Mouse (Mus musculus) v-Abl transformed pro-B cells (cell line): ENCODE data around the gene Zfp978.
"Not testable (repeated sequence)": the region's sequence is repeated elsewhere in the genome, so short reads cannot be mapped to it uniquely, and the experiment has no call there.

Source experiments
- in situ Hi-C, 2 experiments: fragments of 400-800 bp; cut with MboI; formaldehyde crosslinking; loops; one replicate each; pipeline ENCODE4 v1.15.1; 2025; ENCODE audit not compliant: unreplicated experiment in 2 of 2

The Zfp978 gene

DNA sequence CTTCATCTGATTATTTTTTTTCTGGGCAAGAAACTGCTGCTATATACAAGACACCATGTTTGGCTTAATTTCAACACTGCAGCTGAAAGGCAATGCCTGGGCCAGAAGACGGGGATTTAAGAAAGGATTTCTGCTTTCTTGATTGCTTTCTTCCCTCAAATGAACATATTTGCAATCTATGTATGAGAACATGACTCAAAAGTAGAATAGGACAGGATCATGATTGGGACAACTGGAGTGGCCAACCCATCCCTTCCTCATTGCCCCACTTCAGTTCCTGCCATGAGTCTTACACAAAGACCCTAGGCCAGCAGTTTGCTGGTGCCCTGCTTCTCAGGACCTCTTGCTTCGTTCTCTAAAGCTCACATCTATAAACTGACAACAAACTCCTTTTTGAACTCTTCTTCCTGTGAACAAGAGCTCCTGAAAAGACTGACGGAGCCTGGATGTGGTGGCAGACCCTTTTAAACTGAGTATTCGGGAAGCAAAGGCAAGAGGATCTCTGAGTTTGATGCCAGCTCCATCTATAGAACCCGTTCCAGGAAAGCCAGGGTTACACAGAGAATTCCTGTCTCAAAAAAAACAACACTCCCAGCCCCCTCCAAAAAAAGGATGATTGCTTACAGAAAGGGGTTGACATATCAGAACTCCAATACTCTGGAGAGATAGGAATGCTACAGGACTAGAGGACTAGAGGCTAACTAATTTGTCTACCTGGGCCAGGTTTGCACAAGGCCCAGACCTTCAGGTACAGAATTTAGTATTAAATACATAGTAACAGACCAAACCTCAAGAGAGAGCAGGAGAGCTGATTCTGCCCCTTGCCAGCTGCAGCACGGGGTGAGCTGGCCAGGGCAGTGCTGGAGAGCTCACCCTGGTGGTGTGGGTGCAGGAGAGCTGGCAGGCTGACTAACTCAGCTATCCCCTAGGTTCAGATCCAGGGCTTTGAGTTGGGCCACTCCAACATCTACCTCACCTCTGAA, 43.1 kb downstream of the Zfp978 start:
- in situ Hi-C loops, result not testable (repeated sequence)

DNA sequence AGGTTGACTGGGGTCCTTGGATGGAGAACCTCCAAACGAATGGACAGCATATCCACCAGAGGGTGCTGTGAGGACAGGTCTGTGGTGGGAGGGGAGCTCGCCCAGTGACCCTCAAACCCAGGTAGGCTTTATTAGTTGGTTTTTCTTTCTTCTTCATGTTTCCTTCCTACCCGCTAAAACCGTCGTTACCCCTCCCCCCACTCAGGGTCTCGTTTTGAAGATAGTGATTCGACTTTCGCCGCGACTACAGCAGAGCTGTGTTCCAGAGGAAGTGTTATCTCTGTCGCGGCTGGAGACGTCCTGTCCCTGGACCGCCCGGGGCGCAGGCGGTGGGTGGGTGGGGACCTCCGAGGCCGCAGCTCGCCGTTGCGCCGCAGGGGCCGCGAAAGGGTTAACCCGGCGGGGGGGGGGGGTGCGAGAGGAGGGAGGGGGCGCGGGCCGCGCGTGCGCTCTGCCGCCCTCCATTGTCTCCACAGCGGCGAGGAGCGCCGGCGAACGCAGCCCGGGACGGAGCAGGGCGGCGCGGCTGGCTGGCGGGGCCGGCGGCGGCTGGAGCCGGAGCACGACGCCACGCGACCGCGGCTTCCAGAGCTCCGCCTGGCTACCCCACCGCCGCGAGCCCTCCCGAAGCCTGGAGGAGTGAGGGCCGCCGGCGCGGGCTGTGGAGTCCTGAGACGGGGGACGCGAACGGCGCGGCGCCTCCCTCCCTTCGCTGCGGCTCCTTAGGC, 45.8 kb downstream of the Zfp978 start:
- in situ Hi-C loops, result no loop called here

DNA sequence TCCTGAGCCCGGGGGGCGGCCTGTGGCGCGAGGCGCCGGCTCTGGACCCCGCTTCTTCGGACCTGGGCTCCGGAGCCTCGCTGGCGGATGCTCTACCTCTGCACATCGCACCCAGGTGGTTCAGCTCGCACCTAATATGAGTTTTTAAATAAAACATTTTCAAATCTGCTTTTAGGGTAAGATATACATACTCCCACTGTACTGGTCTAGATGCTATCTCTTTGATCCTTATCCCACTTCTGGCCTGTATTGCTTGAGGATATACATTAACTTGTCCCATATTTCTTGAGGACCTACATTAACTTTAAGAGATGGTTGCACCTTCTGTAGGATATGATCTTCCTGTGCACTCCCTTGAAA, 46.3 kb downstream of the Zfp978 start:
- in situ Hi-C loops, result no loop called here

DNA sequence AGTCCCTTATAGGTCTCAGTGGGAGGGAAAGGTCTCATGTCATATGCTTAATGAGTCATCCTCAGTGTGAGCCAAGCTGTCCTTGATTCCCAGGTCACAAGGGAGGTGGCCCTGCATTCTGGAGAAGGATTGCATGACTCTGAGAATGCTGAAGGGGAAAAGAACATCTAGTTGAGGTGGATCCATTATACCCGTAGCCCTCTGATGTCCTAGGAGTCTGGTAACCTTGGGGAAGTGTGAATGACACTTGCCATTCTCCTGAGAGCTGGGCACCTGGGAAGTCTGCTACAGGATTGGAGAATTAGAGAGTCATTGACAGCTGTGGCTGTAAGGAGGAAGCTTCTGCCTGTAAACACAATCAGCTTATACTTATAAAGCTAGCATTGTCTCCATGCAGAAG, 55.3 kb downstream of the Zfp978 start:
- in situ Hi-C loops, result not testable (repeated sequence)

DNA sequence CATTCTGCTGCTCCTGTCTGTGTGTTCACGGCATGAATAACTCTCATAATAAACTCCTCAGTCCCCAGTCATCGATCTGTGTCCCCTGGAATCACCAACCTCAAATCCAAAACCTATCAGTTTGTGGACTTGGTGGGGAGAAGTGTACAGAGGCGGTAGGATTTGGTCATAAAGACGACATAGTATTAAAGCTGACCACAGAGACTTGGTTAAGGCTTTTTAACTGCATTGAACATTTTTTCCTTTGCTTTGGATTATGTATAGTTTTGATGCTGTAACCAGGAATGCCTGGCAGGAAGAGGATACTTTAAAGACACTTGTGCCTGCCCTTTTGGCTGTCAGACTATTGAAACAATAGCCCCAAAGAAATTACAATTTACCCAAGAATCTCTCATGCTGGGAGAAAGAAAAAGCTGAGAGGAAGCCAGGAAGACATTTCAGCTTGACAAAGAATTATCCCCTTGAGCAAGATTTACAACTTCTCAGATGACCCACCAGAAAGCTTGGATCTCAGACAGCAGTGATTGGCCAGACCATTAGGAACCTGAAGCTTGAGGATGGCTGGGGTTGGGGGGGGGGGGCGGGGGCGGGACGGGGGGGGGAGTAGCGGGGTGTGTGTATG, 56.2 kb downstream of the Zfp978 start:
- in situ Hi-C loops, result no loop called here

DNA sequence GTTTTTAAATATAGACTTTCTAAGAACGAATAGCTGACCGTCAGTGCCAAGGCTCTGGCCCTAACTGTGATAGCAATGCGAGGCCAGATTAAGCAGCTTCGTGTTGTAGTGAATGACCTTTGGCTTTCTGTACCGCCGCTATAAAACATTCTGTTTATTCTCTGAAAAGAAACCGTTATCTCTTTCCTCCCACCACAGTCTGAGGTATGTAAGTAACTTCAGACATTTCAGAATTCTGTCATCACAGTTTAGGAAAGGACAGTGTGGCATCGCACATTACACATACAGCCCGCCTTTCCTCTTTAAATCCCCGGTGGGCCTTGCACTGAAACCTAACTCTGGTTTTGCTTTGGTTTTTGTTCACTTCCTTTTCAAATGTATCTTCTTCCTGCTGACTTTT, 56.8 kb downstream of the Zfp978 start:
- in situ Hi-C loops, result no loop called here

DNA sequence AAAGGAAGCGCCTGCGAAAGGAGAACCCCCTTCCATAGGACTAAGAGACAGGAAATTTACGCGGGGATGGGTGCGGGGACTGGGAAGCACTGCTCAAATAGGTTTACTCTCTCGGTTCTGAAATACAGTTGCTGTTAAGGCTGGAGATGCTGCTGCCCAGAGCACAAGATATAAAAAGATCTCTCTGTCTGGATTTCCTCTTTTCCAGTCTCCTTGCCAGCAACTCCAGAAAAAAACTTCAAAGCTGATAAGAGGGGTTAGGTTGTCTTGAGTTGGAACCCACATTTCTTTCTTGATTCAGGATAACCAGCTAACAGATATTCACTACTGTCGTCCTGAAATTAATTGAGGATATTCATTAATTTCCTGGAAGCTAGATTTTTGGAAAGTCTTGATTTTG, 57.2 kb downstream of the Zfp978 start:
- in situ Hi-C loops, result not testable (repeated sequence)

DNA sequence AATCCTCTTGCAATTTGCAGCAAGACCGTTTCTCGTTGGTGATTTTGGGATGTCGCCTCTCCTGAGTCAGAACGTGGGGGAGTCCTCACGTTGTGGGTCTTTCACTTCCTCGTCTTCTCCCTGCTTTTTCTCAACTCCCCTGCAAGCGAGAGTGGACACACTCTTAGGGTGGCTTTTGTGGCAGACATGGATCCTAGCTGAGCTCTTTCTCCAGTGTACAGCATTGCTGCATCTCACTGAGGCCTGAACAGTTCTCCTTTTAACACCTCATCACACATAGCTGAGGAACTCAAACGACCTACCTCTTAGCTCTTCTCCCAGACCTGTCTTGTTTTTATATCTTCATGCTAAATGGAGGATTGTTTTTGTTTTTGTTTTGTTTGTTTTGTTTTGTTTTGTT, 58.1 kb downstream of the Zfp978 start:
- in situ Hi-C loops, result not testable (repeated sequence)

DNA sequence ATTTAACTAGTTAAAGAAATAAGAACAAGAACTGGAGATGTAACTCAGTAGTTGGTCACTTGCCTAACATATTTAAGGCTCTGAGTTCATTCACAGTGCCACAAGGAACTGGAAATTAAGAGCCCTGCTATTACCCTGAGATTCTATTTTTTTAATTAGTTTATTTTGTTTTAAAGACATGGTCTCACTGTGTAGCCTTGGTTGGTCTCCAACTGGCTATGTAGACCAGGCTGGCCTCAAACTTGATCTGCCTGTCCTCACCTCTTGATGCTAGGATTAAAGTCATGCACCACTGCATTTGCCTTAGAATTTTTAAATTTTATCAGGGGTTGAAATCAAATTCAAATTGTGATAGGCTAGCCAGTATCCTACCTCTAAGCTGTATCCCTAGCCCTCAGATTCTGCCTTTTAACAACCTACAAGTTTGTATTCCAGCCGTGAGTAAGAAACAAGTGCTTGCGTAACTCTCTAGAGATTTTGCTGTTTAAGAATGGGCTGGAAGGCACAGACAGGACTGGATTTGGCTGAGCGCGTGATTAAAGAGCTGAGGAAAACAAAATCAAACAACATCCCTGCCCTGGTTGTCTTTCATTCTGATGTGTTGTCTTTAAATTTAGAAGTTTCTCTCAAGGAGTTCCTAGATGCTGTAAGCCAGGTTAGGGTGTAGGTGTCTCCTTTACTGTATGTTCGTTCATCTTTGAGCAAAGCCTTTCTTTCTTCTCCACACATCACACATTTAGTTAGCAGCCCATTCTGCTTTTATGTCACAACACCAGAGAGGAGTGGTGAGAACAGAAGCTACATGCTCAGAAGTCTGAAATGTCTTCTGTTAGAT, 58.9 kb downstream of the Zfp978 start:
- in situ Hi-C loops, result not testable (repeated sequence)

DNA sequence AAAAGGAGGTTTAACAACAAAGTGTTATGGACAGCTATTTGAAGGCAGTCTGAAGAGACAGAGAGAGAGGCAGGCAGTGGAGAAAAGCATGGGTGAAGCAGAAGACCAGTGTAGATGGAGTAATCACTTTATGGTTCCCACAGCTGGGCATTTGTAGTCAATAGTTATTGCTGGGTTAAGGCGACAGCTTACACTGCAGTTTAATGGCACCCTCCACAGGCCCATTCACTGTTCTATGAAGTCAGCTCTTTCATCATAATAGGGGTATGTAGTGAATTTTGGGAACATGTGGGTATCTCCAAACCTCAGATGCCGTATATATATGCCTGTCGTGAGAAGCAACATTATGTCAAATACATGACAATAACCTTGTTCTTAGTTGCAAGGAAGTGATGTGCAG, 59.7 kb downstream of the Zfp978 start:
- in situ Hi-C loops, result no loop called here

DNA sequence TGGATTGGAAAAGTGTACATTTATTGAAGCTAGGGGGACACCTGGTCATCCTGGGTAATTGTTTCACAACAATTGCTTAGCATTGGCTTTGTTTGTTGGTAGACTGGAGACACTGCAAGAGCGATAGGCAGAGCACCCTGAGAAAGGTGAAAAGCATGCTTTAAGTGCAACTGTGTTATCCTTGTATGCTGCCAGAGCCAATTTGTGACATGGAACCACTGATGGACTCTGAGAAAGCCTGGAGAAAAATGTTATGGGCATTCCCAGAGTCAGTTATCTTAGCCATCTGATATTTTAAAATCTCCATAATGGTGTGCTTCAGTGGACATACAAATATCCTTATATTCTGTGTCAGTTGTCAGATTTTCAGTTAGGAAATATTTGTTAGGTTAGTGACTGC, 60.2 kb downstream of the Zfp978 start:
- in situ Hi-C loops, result not testable (repeated sequence)

DNA sequence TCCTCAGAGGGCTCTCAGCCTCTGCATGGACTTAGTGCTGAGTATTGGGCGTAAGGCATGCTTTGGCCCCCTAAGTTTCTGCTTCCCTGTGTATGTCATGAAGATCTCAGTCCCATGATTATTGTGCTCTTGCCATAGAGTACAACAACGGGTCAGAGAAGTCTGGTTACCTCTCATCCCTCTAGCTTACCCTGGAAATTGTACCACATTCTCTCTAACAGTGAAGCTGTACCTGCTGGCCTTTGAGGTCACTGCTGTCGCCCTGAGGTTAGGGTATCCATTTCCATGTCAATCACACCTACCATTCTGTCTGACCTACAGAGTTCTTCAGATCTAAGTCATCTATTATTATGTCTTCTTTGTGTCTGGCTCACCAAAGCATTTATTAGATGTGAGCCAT, 62.0 kb downstream of the Zfp978 start:
- in situ Hi-C loops, result no loop called here

DNA sequence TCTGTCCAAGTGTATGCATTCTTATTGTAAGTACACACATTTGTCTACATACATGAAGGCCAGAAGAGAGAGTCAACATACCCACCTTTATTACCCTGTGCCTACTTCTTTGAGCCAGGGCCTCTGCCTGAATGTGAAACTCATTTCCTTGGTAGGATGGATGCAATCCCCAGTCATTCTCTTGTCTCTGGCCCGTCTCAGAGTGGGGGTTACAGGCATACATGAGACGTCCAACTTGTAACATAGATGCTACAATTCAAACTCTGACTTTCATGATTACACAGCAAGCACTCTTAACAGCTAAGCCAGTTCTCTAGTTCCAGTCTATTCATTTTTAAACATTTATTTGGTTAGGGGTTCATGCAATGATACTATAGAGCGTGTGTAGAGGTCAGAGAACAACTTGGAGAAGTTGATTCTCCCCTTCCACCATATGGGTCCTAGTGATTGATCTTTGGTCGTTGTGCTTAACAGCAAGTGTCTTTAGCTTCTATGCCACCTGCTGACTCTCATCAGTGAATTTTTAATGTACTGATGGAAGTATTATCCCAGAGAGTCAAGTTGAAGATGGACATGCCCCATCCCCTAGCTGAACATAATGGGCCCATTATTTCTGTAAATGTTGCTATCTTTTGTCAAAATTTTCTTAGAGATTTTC, 62.7 kb downstream of the Zfp978 start:
- in situ Hi-C loops, result no loop called here

DNA sequence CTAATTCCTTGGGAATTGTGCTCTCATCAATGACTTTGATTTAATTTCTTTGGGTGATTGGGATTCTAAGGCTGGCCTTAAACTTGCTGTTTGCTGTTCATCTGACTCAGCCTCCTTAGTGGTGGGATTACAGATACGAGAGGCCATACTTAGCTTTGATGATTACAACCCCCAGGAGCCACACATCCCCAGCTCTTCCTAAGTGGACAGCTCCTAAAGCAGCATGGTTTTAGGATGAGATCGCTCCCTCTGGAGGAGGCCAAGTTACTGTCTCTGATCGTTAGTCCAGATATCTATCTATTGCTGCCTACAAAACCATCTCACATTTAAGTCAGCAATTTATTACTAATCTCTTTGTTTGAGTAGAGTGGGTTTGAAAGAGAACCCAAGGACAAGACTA, 63.3 kb downstream of the Zfp978 start:
- in situ Hi-C loops, result not testable (repeated sequence)

DNA sequence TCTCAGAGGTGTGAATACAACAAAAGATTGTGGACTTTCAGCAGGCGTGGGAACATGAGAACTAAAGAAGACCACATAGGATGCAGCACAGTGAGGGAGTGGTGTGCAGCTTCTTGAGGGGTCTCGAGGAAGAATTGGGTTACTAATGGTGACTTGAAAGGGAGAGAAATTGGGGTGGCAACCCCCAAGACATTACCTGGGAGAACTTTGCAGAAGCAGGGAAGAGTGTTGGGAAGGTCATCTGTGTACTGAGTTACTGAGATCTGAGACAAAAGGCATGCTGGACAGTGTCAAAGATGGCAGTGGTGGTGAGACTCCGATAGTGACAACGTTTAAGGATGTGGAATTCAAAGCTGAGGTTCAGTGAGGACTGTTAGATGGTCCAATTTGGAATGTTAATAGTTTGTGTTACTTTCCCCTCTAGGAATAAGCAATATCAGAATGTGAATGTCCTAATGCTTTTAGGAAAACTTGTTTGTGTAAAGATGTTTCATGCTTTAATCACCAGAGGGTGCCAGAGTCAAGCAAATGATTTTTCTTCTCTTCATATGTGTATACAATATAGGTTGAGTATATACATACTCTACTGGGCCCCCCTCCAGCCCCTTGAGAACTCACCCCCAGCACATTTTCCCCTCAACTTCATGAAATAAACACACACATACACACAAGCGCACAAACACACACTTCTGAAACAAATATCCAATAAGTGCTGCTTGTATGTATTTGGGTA, 64.7 kb downstream of the Zfp978 start:
- in situ Hi-C loops, result loop anchor here (25.0 kb wide), 1 partner anchor 362 kb away; no protein-coding TSS in a partner anchor

DNA sequence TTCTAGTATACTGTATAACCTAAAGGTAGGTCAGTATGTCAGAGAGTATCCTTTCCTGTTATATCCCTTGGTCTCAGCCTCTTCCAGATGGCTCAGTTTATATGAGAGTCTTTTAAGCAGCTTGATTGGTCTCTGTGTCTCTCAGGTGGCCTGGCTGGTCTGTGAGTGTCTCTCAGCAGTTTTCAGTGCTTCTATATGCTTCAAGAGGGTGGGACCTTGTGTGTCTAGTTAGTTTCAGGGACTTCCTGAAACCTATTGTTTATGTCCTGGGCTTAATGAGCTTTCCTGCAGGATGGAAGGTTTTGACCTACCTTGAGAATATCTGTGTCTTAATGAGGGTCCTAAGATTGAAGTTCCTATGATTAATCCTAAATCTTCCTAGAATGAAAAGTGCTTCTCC, 69.5 kb downstream of the Zfp978 start:
- in situ Hi-C loops, result loop anchor here (5.0 to 25.0 kb wide), 3 partner anchors 308 to 1996 kb away; no protein-coding TSS in a partner anchor

DNA sequence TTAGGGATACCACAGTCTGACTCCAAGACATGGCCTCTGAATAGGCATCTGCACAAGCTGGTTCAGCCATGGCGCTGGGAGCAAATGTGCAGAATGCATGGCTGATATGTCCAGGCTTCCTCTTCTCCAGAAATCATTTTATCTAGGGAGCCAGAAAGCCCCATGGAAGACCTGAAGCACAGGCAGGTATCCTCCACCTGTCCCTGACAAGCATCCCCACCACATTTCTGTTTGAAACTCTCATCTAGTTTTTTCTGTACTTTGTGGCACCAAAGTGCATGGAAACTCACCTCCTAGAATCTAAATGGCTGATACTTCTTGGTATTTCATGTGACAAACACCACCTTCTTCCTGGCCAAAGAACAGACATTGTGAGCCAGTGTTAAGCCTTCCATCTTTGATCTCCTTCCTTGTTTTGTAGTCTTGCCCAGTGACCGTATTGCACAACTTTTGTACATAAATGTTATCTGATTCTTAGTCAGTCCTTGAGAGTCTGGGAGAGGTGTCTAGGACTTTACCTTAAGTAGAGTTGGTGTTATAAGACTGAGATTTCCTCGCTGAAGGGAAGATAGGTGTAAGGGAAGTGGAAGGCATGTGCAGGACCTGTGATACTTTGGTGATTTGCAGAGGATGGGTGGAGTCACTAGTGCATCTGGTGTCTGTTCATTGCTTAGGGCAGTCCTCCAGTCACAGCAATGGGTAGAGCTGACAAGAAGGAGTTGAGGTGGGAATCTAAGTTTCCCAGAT, 70.8 kb downstream of the Zfp978 start:
- in situ Hi-C loops, result loop anchor here (5.0 to 25.0 kb wide), 3 partner anchors 310 to 1997 kb away; no protein-coding TSS in a partner anchor

DNA sequence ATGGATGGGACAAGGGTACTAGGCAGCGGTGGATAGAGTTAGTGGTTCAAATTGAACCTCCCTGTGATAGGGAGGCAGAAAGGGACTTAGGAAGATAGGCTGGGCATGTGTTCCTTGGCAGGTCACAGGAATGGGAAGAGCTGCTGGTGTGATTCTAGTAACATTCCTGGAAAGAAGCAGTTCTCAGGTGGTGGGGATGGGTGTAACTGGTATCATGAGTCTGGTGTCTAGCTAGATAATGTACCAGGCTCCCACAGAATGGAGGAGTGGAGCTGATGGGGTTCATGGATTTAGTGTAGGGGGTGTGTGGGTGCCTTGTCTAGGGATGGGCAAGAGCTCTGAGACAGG, 71.3 kb downstream of the Zfp978 start:
- in situ Hi-C loops, result loop anchor here (5.0 to 25.0 kb wide), 3 partner anchors 310 to 1998 kb away; no protein-coding TSS in a partner anchor
